Mouse (Mus musculus) ES-Bruce4 (cell line): Measurements from ENCODE around the gene Pum1.

Source experiments
- EP300 ChIP-seq: IDR thresholded peaks from 2 replicates; pipeline ENCODE4 v1.6.1; 2011; ENCODE audit warnings: low read depth, low read length; ENCODE audit not compliant: insufficient read depth
- POLR2A ChIP-seq: IDR thresholded peaks from one replicate; pipeline ENCODE4 v1.8.1; 2011; ENCODE audit warnings: low read length; ENCODE audit not compliant: insufficient read depth

DNA sequence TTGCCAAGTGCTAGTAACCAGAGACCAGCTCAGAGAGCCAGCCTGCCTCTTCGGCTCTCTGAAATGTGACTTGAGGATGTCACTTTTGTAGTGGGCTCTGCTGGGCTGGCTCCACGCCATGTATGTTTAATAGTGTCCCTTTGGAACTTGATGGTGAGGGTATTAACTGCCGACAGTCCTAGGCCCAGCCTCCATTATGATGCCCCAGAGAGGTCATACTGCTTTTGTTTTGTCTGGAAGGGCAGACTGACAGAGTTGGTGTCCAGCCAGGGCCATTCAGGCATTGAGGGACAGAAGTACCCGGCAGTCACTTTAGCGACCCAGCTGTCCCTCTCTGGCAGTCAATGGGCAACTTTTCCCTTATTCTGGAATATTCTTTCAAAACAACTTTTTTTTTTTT lies 146.7 kb downstream of the Pum1 start:
- TF ChIP-seq EP300 (no peak), POLR2A (no peak)
